Mouse (Mus musculus) bone marrow macrophage, adult 2 months (primary cell): ENCODE data around the gene Tpcn2. TPM values are rescaled to one million over a fixed set of nuclear protein-coding genes. Genes with fewer than 3 reads are reported as not detected.

Experiments used
- H3K27ac ChIP-seq: 2 replicates; pipeline ENCODE4 v1.5.1; 2012; ENCODE audit warnings: low read depth, low read length; ENCODE audit not compliant: insufficient read depth
- H3K4me1 ChIP-seq: 2 replicates; pipeline ENCODE4 v1.6.1; 2012; ENCODE audit warnings: low read length; ENCODE audit not compliant: control insufficient read depth, insufficient read depth
- H3K4me3 ChIP-seq: 2 replicates; pipeline ENCODE4 v1.5.1; 2012; ENCODE audit warnings: mild to moderate bottlenecking, low read length, moderate library complexity; ENCODE audit not compliant: insufficient read depth
- CTCF ChIP-seq: IDR thresholded peaks from 2 replicates; pipeline ENCODE4 v1.5.1; 2012; ENCODE audit warnings: low read depth, mild to moderate bottlenecking, low read length, moderate library complexity
- POLR2A ChIP-seq: IDR thresholded peaks from 2 replicates; pipeline ENCODE4 v1.6.1; 2012; ENCODE audit warnings: mild to moderate bottlenecking, low read depth, low read length, borderline replicate concordance
- polyA plus RNA-seq: library from polyadenylated mRNA; stranded (reverse); fragments of >200 nt; gene quantifications from 2 replicates; pipeline ENCODE4 v1.2.4, GENCODE M21; 2012; ENCODE audit not compliant: missing spikeins, insufficient read depth, insufficient read length

Gene Tpcn2
- polyA plus RNA-seq, 1 experiment, result 51.0 TPM

DNA sequence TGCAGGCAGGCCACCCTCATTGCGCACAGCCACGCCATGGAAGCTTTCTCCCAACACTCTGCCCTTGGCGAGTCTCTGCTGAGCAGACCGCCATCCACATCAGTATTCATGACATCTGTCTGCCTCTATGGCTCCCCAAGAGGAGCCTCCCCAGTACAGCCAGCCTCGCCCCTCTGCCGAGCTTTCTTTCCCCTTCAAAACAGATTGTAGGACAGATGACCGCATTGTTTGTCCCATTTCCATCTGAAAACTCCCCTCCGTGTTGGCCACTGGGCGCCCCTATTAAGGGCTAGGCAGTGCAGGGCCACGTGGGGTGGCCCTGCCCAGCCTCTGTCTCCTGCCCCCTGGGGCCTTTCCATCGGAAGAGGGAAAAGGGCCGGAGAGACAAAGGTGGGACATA lies 110.7 kb downstream of the Tpcn2 start:
- no peak overlapping the region for H3K27ac ChIP-seq
- TF ChIP-seq POLR2A, result no peak
- TF ChIP-seq CTCF, result no peak
- H3K4me3 ChIP-seq, result no peak overlapping the region
- H3K4me1 ChIP-seq, result no peaks in the 10 kb centered on the region

DNA sequence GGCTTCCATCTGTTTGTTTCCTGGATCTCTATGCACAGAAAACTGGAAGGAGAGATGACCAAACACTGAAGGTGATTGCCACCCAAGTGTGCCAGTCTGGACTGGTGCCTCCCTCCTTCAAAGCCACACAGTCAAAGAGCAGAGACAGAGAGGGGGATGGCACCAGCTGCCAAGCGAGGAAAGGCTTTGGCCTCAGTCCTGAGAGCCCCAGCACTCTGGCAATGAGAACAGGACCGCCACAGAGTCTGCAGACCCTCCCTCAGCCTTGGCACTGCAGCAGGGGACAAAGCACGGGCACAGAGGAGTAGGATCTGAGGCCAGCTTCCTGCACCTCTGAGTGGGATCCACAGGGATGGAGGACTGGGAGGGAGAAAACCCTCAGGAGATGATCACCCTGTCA lies 114.1 kb downstream of the Tpcn2 start:
- H3K27ac ChIP-seq, result no peak overlapping the region
- no peaks in the 10 kb centered on the region for H3K4me1 ChIP-seq
- no peak overlapping the region for H3K4me3 ChIP-seq
- TF ChIP-seq CTCF, result no peak
- no peak for TF ChIP-seq POLR2A

DNA sequence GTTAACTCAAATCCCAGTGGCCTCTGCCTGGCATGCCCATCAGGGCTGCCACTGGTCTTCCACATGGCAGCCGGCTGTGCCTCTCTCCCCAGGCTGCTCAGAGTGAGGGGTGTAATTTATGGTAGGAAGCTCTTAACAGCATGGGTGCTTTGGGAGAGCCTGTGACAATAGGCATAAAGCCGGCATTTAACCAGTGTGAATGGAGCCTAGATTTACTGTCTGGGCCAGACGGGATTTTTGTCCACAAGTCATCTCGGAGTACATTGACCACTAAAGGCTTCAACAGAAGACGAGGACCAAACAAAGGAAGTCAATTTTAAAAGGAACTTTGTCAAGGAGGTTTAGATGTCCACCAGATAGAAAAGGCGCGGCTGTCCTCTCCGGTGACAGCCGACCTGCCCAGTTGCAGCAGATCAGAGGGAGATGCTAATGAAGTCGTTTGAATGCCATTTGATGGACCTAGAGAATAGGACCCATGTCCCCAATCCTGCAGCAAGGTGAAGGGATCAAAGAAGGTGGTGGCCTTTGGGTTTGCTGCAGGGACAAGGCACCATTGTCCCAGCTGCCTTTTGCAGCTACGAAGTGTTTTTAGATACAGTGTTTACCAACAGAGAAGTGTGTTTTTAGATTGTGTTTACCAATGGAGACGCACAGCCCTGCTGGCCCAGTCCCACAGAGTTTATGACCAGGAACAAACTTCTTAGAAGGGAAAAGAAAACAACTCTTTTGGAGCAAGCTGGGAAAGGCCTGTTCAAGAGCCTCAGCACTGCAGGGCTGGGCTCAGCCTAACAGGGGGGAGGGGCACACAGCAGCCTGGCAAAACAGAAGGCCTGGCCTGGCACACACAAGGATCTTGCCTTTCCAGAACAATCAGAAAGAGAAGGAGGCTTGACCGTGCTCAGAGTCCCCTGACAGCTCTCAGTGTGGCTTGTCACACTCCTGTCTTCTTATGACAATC lies 124.2 kb downstream of the Tpcn2 start:
- TF ChIP-seq POLR2A, result no peak
- no peak for TF ChIP-seq CTCF
- Histone ChIP-seq H3K4me3 (no peak overlapping the region), H3K27ac (no peak overlapping the region), H3K4me1 (peaks cover 5% of the 10 kb centered on the region)

- Histone ChIP-seq H3K27ac (no peak overlapping the region), H3K4me3 (no peak overlapping the region), H3K4me1 (peaks cover 5% of the 10 kb centered on the region)
- TF ChIP-seq POLR2A (no peak), CTCF (no peak)
Observed at GRCm38 (mm10) chr7:145155666-145156065, 128.1 kb downstream of the Tpcn2 start.

DNA sequence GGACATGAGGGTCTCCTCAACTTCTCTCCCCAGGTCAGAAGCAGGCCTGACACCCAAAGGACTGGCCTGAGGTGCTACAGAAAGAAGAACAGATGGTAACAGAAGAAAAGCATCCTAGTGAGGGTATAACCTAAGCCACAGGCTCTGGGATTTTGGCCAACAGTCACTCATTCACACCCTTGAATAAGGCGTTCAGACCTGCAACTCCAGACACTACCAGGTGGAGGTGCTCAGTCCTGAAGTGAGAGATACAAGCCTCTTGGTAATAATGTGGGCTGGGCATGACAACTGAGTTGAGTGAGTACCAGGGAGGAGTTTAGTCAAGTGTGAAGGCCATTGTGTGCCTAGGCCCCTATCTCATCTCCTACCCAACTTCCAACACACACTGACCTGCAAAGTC lies 129.7 kb downstream of the Tpcn2 start:
- no peak overlapping the region for H3K27ac ChIP-seq
- peaks cover 9% of the 10 kb centered on the region for H3K4me1 ChIP-seq
- H3K4me3 ChIP-seq, result no peak overlapping the region
- TF ChIP-seq CTCF (no peak), POLR2A (no peak)

DNA sequence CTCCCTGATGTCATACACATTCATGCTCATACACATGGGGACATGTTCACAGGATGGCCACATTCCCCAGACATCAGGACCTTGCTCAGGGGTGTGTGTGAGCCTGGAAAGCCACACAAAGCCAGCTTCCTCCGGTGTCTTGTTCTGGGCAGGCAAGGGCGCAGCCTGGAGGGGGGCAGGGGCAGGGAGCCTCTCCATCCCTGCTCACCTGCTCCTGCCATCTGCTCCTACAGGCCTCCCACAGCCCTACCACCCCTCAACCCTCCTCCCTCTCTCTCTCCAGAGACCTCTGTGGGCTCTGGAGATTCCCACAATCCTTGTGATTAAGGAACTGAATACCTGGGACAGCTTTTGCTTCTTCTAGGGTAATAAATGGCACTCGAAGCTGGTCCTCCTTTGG lies 132.0 kb downstream of the Tpcn2 start:
- no peak for TF ChIP-seq POLR2A
- no peak for TF ChIP-seq CTCF
- H3K4me1 ChIP-seq, result peaks cover 11% of the 10 kb centered on the region
- no peak overlapping the region for H3K4me3 ChIP-seq
- H3K27ac ChIP-seq, result no peak overlapping the region

DNA sequence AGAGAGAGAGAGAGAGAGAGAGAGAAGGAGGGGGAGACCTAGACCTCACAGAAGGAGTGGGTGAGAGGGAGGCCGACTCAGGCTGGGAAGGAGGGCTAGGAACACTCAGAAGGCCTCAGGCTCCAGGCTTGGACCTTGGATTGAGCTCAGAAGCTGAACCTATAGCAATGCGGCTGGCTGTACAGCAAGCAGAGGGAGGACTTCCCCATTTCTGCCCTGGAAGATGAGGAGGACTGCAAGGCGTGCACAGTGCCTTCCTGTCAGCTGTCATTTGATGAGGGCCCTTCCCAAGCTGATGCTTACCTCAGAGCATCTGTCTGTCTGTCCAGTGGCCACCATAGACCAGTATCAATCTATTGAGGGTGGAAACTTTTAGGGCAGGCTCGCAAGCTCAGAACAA lies 134.9 kb downstream of the Tpcn2 start:
- Histone ChIP-seq H3K4me3 (no peak overlapping the region), H3K4me1 (peaks cover 6% of the 10 kb centered on the region; the same call in 1 of the 2 replicates), H3K27ac (no peak overlapping the region)
- TF ChIP-seq POLR2A (no peak), CTCF (no peak)

DNA sequence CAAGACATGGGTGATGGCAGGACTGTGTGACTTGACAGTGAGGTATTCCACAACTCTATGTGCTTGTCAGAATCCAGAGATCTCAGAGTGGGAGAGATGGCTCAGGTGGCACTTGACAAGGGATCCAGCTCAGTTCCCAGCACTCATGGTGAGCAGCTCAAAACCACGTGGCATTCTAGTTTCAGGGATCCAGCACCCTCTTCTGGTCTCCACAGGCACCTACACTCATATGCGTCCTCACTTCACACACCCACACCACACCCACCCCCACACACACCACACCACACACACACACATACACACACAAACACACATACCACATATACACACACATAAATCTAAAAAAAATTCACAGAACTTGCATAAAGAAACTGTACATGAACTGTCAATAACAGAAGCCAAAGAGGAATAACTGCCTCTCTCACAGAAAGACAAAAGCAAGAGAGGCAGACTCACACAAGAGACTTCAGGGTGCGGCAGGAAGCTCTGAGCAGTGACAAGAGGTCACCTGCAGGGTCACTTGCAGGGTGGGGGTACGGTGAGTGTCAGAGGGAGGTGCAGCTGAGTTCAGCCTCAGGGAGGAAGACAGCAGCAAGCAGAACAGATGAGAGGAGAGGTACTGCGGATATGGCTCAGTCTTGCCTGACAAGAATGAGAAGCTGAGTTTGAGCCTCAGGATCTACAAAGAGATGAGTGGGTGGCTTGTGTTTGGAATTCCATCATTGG lies 135.7 kb downstream of the Tpcn2 start:
- Histone ChIP-seq H3K4me1 (peaks cover 6% of the 10 kb centered on the region; the same call in 1 of the 2 replicates), H3K4me3 (no peak overlapping the region), H3K27ac (no peak overlapping the region)
- TF ChIP-seq POLR2A (no peak), CTCF (no peak)

- Histone ChIP-seq H3K4me1 (peaks cover 6% of the 10 kb centered on the region; the same call in 1 of the 2 replicates), H3K4me3 (no peak overlapping the region), H3K27ac (no peak overlapping the region)
- TF ChIP-seq CTCF (no peak), POLR2A (no peak)
Observed at GRCm38 (mm10) chr7:145146252-145146930, 137.4 kb downstream of the Tpcn2 start.
